Mouse (Mus musculus) lung, postnatal 4 days (tissue): ENCODE measurements around the gene Gngt2.
A peak's percentile ranks its signal among the peaks of the same experiment; 100 is the strongest.

Experiments
- DNase-seq, 2 experiments: peaks; one replicate each; pipeline ENCODE4 v3.0.0; 2021

Gene Gngt2

GRCm38 (mm10) chr11:95826317-95827167, 10.5 kb upstream of the Gngt2 start:
- DNase-seq = no peak

GRCm38 (mm10) chr11:95827168-95827447, 9.9 kb upstream of the Gngt2 start:
- DNase-seq = no peak

GRCm38 (mm10) chr11:95827464-95828085, 9.4 kb upstream of the Gngt2 start:
- peak; percentile 56 to 83 for DNase-seq

- no peak for DNase-seq
These were observed 8.6 kb upstream of the Gngt2 start for GRCm38 (mm10) chr11:95828181-95828964.

- no peak for DNase-seq
These were observed 7.4 kb upstream of the Gngt2 start for GRCm38 (mm10) chr11:95829526-95830050.

GRCm38 (mm10) chr11:95830411-95831275, 6.4 kb upstream of the Gngt2 start:
- DNase-seq = peak; percentile 46 to 50

- DNase-seq = no peak
These were observed 5.8 kb upstream of the Gngt2 start for GRCm38 (mm10) chr11:95831276-95831619.

GRCm38 (mm10) chr11:95831641-95832040, 5.4 kb upstream of the Gngt2 start:
- no peak for DNase-seq

GRCm38 (mm10) chr11:95832129-95833005, 4.6 kb upstream of the Gngt2 start:
- DNase-seq = no peak

- no peak for DNase-seq
These were observed 3.9 kb upstream of the Gngt2 start for GRCm38 (mm10) chr11:95833006-95833570.

GRCm38 (mm10) chr11:95833631-95834142, 3.3 kb upstream of the Gngt2 start:
- no peak for DNase-seq

GRCm38 (mm10) chr11:95834143-95834667, 2.8 kb upstream of the Gngt2 start:
- peak; percentile 75 to 79 for DNase-seq

GRCm38 (mm10) chr11:95834742-95835710, 2.0 kb upstream of the Gngt2 start:
- peak; percentile 54 to 63 for DNase-seq

- no peak for DNase-seq
These were observed 1.2 kb upstream of the Gngt2 start for GRCm38 (mm10) chr11:95835832-95836231.

- DNase-seq = peak; percentile 32 to 52
These were observed 583 bp upstream of the Gngt2 start for GRCm38 (mm10) chr11:95836433-95836832.

GRCm38 (mm10) chr11:95838598-95838997, 1.6 kb downstream of the Gngt2 start:
- peak in 1 of 2 experiments; percentile 4 for DNase-seq

GRCm38 (mm10) chr11:95838999-95839868, 2.2 kb downstream of the Gngt2 start:
- DNase-seq = no peak
